ENCODE assay signal across 8 mouse cellular contexts in the genomic region with DNA sequence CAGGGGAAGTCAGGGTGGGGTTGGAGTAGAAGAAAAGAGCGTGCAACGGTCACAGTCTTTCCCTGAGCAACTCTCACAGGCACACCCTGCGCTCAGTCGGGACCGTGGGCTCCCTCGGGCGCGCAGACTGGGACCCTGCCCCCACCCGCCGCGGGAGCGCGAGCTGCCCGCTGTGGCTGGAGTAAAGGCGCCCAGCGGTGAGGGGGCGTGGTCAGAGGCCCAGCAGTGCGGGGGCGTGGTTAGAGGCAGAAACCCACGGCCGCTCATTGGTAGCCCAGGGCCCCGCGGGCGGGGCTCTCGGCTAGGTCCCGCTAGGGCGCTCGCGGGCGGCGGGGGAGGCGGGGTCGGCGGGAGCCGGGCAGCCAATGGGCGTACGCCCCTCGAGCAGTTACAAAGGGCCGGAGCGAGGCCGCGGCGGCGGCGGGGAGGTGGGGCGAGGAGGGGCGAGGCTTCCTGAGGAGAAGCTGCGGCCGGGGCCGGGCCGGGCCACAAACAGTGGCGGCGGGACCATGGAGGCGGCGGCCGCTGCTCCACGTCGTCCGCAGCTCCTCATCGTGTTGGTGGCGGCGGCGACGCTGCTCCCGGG. TPM values are rescaled to one million over a fixed set of nuclear protein-coding genes. Genes with fewer than 3 reads are reported as not detected.
DNase-seq lines count a peak whose midpoint lies in the region; ATAC-seq lines count a peak whose summit lies in the region.

A gene (plus strand): TSS at position 420 of the 586 bp plus-strand sequence.

- WGBS in forebrain, embryonic 14.5 days: under 1% methylated on average over 62 of the region's 65 CpGs
- WGBS in neural tube, embryonic 15.5 days: under 1% methylated on average over 56 of the region's 65 CpGs

- peak; percentile 99 for ATAC-seq in forebrain, embryonic 14.5 days
- ATAC-seq in neural tube, embryonic 15.5 days (ENCODE audit: low FRiP score): peak; percentile 99

- H3K27me3 ChIP-seq in forebrain, embryonic 14.5 days (replicated peaks; ENCODE audit: control insufficient read depth, insufficient read depth, low read length): no peaks in the 10 kb centered on the region
- H3K27me3 ChIP-seq in neural tube, embryonic 15.5 days (replicated peaks): no peaks in the 10 kb centered on the region

- DNase-seq in ES-CJ7 (ENCODE audit: low read depth, low spot score): peak; percentile 92
- peak; percentile 75 for DNase-seq in cerebellum, adult 11 months
- peak; percentile 98 for DNase-seq in forebrain, embryonic 14.5 days (ENCODE audit: low spot score)
- DNase-seq in heart, postnatal 14 days: peak; percentile 99 to 100
- DNase-seq in layer of hippocampus, adult 11-12 months (ENCODE audit: low spot score): peak; percentile 97
- peak; percentile 99 for DNase-seq in lung, adult 18-20 months
- DNase-seq in testis, postnatal 14 days (ENCODE audit: low spot score): peak; percentile 100

- peak within 1 kb of the TSS; percentile 93 for H3K9ac ChIP-seq in forebrain, embryonic 14.5 days (ENCODE audit: low read length)
- peak within 1 kb of the TSS; percentile 85 for H3K9ac ChIP-seq in neural tube, embryonic 15.5 days (replicated peaks)

- H3K4me2 ChIP-seq in forebrain, embryonic 14.5 days (ENCODE audit: low read length): peak within 1 kb of the TSS; percentile 93
- H3K4me2 ChIP-seq in neural tube, embryonic 15.5 days: peak within 1 kb of the TSS; percentile 84

- H3K36me3 ChIP-seq in forebrain, embryonic 14.5 days (ENCODE audit: control insufficient read depth, insufficient read depth, low read length): no peaks in the 10 kb centered on the region
- no peaks in the 10 kb centered on the region for H3K36me3 ChIP-seq in neural tube, embryonic 15.5 days

- H3K27ac ChIP-seq in forebrain, embryonic 14.5 days (ENCODE audit: low read depth, low read length): peak within 1 kb of the TSS; percentile 91
- peak within 1 kb of the TSS; percentile 93 for H3K27ac ChIP-seq in neural tube, embryonic 15.5 days (replicated peaks)

- no peaks in the 10 kb centered on the region for H3K9me3 ChIP-seq in forebrain, embryonic 14.5 days (replicated peaks; ENCODE audit: control insufficient read depth, low read length)
- H3K9me3 ChIP-seq in neural tube, embryonic 15.5 days (replicated peaks): no peaks in the 10 kb centered on the region

- peak within 1 kb of the TSS; percentile 92 for H3K4me3 ChIP-seq in forebrain, embryonic 14.5 days (ENCODE audit: low read depth, low read length)
- peak within 1 kb of the TSS; percentile 93 for H3K4me3 ChIP-seq in neural tube, embryonic 15.5 days (replicated peaks)

- intact Hi-C loops in heart, postnatal 14 days (cut with DNase I): loop anchor here (5.0 kb wide), 2 partner anchors 44 to 101 kb away; no protein-coding TSS in a partner anchor

- H3K4me1 ChIP-seq in forebrain, embryonic 14.5 days (ENCODE audit: control insufficient read depth, insufficient read depth, low read length): peaks cover 14% of the 10 kb centered on the region
- H3K4me1 ChIP-seq in neural tube, embryonic 15.5 days: peaks cover 26% of the 10 kb centered on the region

RNA-seq across cellular contexts. Expression of the gene that starts here (rescaled TPM):
- polyA plus RNA-seq in forebrain, embryonic 14.5 days (2014; fragmentation: Nextera tagmentation; extraction: Ambion mirVana): 43.1 and 43.9 TPM in 2 replicates
- 10 to 100 TPM; 18.2 to 19.5 TPM for total RNA-seq in heart, postnatal 14 days (2021)
- 24.6 and 26.7 TPM in 2 replicates for polyA plus RNA-seq in neural tube, embryonic 15.5 days (2015; fragmentation: Nextera tagmentation; extraction: Ambion mirVana)

Comparison
In these comparisons a context has a peak if more than half of its experiments do, and no peak if none do; other contexts are left out.
1. Peak in every context shown above with its lines: DNase-seq, ATAC-seq, H3K4me3 ChIP-seq and H3K27ac ChIP-seq.